Mouse (Mus musculus) lung, postnatal 0 days (tissue): ENCODE data around the gene Atxn7l1.

Experiments used
- CTCF ChIP-seq: IDR thresholded peaks from 2 replicates; pipeline ENCODE4 v1.5.1; 2016; ENCODE audit warnings: antibody characterized with exemption, mild to moderate bottlenecking
- EP300 ChIP-seq: IDR thresholded peaks from 2 replicates; pipeline ENCODE4 v1.6.1; 2016; ENCODE audit warnings: antibody characterized with exemption, mild to moderate bottlenecking, control low read depth

GRCm38 (mm10) chr12:33201491-33202210 is 54.2 kb downstream of the Atxn7l1 start:
- TF ChIP-seq CTCF (no peak), EP300 (no peak)
